Mouse (Mus musculus) olfactory bulb, adult 2 months (tissue): Measurements from ENCODE around the gene Fzr1.

Experiments
- CTCF ChIP-seq: fragments of 200-500 bp; IDR thresholded peaks from 2 replicates; pipeline ENCODE4 v1.5.1; 2012; ENCODE audit warnings: low read depth, mild to moderate bottlenecking, low read length, moderate library complexity; ENCODE audit not compliant: insufficient read depth
- POLR2A ChIP-seq: fragments of 200-500 bp; IDR thresholded peaks from 2 replicates; pipeline ENCODE4 v1.6.1; 2012; ENCODE audit warnings: mild to moderate bottlenecking, low read depth, low read length, moderate library complexity; ENCODE audit not compliant: insufficient read depth

DNA sequence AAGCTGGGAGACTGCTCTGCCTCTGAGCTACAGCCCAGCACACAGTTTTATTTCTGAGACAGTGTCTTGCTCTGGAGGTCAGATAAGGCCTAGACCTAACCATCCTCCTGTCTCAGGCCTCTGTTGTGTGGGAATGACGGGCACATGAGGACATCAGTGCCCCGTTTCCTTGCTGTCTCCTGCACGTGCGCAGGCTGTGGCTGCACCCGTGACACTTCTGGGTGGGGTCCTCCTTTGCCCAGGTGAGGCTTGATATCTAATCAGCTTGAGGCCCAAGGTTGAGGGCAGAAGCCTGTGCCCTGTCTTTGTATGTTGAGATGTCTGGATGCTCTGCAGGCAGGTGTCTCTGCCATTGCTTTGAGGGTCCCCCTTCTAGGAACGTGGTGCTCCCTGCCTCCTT is 14.0 kb upstream of the Fzr1 start:
- TF ChIP-seq POLR2A (no peak), CTCF (no peak)
